Mouse (Mus musculus) stomach, postnatal 0 days (tissue): ENCODE results near the gene Gng2.

ENCODE experiments used
- CTCF ChIP-seq: IDR thresholded peaks from 2 replicates; pipeline ENCODE4 v1.5.1; 2016; ENCODE audit warnings: antibody characterized with exemption, low read depth, mild to moderate bottlenecking, moderate library complexity
- EP300 ChIP-seq: optimal IDR thresholded peaks from 2 replicates; pipeline ENCODE3; 2016; ENCODE audit warnings: antibody characterized with exemption

DNA sequence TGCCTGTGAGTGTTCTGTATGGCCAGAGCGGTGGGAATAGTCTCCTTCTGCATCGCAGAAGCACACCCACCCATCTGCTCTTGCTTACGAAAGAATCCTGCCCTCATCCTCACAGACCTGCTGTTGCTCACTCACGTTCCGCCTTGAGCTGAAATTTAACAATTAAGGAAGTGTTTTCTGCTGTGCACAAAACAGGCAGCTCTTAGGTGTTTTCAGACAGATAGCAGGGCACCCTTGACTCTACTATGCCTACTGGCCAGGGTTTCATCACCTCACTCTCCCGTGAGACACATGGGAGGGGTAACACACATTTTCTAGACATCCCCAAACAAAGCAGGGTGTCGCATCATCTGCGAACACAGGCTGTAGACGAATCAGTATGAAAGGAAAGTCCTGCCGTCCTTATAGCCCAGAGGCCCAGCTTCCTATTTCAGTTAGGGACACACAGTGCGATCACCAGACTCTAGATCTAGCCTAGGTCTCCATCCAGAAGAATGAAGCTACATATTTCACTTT lies 2.4 kb downstream of the Gng2 start:
- TF ChIP-seq CTCF (no peak), EP300 (no peak)
